Mouse (Mus musculus) hindbrain, embryonic 16.5 days (tissue): ENCODE results near the gene Tmem161a. TPM values are rescaled to one million over a fixed set of nuclear protein-coding genes. Genes with fewer than 3 reads are reported as not detected.

Experiments
- ATAC-seq: fragments of 200-750 bp; cut with Nextera tagmentation; 2 replicates; pipeline ENCODE4 v1.8.0; 2017; ENCODE audit warnings: moderate TSS enrichment, moderate library complexity
- H3K27ac ChIP-seq: fragments of 300-500 bp; sonication (generic); 2 replicates; pipeline ENCODE4 v1.5.1; 2014; ENCODE audit warnings: low read depth, mild to moderate bottlenecking, control low read depth, low read length, moderate library complexity
- H3K27me3 ChIP-seq: fragments of 300-500 bp; sonication (generic); replicated peaks from 2 replicates; pipeline ENCODE4 v1.6.1; 2014; ENCODE audit warnings: low read length; ENCODE audit not compliant: control insufficient read depth, insufficient read depth
- H3K36me3 ChIP-seq: fragments of 300-500 bp; sonication (generic); 2 replicates; pipeline ENCODE4 v1.6.1; 2014; ENCODE audit warnings: mild to moderate bottlenecking, low read length, moderate library complexity, mixed read lengths; ENCODE audit not compliant: control insufficient read depth, insufficient read depth
- H3K4me1 ChIP-seq: fragments of 300-500 bp; sonication (generic); 2 replicates; pipeline ENCODE4 v1.6.1; 2014; ENCODE audit warnings: low read depth, low read length; ENCODE audit not compliant: control insufficient read depth, insufficient read depth
- H3K4me2 ChIP-seq: fragments of 300-500 bp; sonication (generic); 2 replicates; pipeline ENCODE4 v1.6.1; 2014; ENCODE audit warnings: mild to moderate bottlenecking, low read length, control low read depth, moderate library complexity
- H3K4me3 ChIP-seq: fragments of 300-500 bp; sonication (generic); 2 replicates; pipeline ENCODE4 v1.5.1; 2014; ENCODE audit warnings: mild to moderate bottlenecking, low read length, control low read depth, moderate library complexity
- H3K9ac ChIP-seq: fragments of 300-500 bp; sonication (generic); 2 replicates; pipeline ENCODE4 v1.6.1; 2014; ENCODE audit warnings: low read depth, mild to moderate bottlenecking, control low read depth, low read length, moderate library complexity
- H3K9me3 ChIP-seq: fragments of 300-500 bp; sonication (generic); 2 replicates; pipeline ENCODE4 v1.6.1; 2014; ENCODE audit warnings: mild to moderate bottlenecking, low read length, moderate library complexity; ENCODE audit not compliant: control insufficient read depth
- WGBS: fragments of 180-500 bp; shearing (Covaris S2); extraction: QIAGEN DNeasy Blood & Tissue Kit; methylation state at CpG from one replicate; pipeline ENCODE4 v1.1.7; 2014; 5-methylcytosine and 5-hydroxymethylcytosine counted together
- polyA plus RNA-seq: library from polyadenylated mRNA; unstranded; fragments of >200 nt; fragmentation: Nextera tagmentation; extraction: Ambion mirVana; gene quantifications from 2 replicates; pipeline ENCODE4 v1.2.1, GENCODE M21; 2015

Tmem161a gene
- polyA plus RNA-seq, 1 experiment from 2014 or later = 57.4 TPM

DNA sequence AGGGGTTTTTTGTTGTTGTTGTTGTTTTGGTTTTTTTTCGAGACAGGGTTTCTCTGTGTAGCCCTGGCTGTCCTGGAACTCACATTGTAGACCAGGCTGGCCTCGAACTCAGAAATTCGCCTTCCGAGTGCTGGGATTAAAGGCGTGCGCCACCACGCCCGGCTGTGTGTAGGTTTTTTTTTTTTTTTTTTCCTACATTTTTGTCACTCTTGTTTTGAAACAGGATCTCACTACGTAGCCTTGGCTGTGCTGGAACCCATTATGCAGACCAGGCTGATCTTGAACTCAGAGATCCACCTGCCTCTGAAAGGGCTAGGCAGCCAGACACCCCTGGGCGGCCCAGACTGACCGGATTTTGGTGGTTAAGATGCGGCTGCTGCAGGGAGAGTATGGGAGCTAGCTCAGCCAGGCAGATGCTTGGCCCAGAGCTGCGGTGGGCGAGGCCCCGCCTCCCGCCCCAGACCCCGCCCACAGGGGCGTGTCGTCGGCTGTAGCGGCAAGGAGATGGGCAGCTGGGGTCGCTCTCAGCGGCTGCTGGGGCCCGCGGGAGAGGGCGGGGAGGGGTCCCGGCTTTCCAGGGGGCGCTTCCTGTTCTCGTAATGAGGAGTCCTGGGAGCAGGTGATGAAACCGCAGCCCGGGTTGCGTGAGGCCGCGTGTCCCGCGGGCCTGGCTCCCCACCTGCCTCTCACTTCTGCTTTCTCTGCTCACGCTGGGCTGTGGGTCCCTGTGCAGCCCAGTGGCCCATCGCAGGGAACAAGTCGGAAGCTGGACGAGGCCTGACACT is 13.9 kb upstream of the Tmem161a start:
- WGBS = 16% methylated on average over 38 of the region's 40 CpGs
- H3K4me1 ChIP-seq = peaks cover 2% of the 10 kb centered on the region; the same call in 1 of the 2 replicates
- H3K4me3 ChIP-seq = peak overlapping the region; percentile 57
- H3K36me3 ChIP-seq = no peaks in the 10 kb centered on the region
- no peaks in the 10 kb centered on the region for H3K9me3 ChIP-seq
- H3K4me2 ChIP-seq = peak overlapping the region; percentile 77
- peak overlapping the region; percentile 23; the same call in 1 of the 2 replicates for H3K27ac ChIP-seq
- peak; percentile 96 for ATAC-seq
- H3K9ac ChIP-seq = peak overlapping the region; percentile 77
- H3K27me3 ChIP-seq = no peaks in the 10 kb centered on the region

DNA sequence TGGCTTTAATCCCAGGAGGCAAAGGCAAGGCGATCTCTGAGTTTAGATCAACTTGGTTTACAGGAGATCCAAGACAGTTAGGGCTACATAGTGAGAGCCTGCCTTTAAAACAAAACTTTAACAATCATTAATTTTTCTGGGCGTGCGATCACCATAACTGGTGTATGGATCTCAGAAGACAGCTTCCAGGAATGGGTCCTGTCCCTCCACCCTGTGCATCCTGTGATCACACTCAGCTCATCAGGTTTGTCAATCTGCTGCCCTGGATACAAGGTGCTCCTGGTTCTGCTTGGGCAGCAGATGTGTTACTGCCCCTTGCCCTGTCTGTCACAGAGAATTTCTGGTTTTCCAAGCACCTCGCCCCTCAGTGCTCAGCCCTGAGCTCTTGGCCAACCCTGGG is 12.9 kb upstream of the Tmem161a start:
- Histone ChIP-seq H3K4me3 (no peak overlapping the region), H3K4me1 (peaks cover 2% of the 10 kb centered on the region; the same call in 1 of the 2 replicates), H3K27ac (no peak overlapping the region), H3K36me3 (no peaks in the 10 kb centered on the region), H3K9ac (no peak overlapping the region), H3K27me3 (no peaks in the 10 kb centered on the region), H3K9me3 (no peaks in the 10 kb centered on the region), H3K4me2 (no peak overlapping the region)
- no peak for ATAC-seq
- WGBS = 79% methylated on average over 4 of the region's 4 CpGs

DNA sequence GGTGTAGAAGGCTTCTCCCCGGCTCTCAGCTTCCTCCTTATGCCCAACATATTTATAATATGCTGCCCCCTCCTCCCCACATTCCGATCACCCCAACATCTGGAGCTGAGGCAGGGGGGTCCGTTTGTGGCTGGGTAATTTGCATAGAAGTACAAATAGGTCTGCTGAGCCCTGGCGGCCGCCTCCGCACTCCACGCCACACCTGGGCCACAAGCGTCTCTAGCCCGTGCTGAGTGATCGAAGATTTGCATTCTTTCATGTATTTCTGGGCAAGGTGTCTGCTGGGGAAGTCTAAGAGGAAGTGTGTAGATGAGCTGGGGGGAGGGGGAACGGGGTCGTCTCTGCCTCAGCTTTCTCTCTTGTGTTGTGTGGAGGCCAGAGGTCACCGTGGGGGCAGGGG is 12.1 kb upstream of the Tmem161a start:
- Histone ChIP-seq H3K36me3 (no peaks in the 10 kb centered on the region), H3K27me3 (no peaks in the 10 kb centered on the region), H3K9ac (no peak overlapping the region), H3K9me3 (no peaks in the 10 kb centered on the region), H3K4me3 (no peak overlapping the region), H3K4me1 (peaks cover 2% of the 10 kb centered on the region; the same call in 1 of the 2 replicates), H3K27ac (no peak overlapping the region), H3K4me2 (no peak overlapping the region)
- WGBS = 66% methylated on average over 13 of the region's 13 CpGs
- no peak for ATAC-seq

DNA sequence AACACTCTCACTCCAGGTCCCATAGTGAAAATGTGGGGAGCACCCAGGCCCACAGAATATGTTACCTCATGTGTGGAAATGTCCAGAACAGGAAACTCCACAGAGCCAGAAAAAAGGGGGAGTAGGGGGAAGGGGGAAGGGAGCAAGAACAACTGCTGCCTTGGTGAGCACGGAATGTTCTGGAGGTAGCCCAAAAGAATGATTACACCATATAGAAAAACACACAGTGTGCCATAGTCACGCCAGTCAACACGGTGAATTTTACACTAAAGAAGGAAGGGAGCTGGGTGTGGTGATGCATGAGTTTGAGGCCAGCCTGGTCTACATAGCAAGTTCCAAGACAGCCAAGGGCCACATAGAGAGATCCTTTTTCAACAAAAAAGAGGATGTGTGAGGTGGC is 8.8 kb upstream of the Tmem161a start:
- H3K36me3 ChIP-seq = no peaks in the 10 kb centered on the region
- H3K9ac ChIP-seq = no peak overlapping the region
- H3K9me3 ChIP-seq = no peaks in the 10 kb centered on the region
- H3K27me3 ChIP-seq = peaks cover 7% of the 10 kb centered on the region
- H3K4me1 ChIP-seq = peaks cover 6% of the 10 kb centered on the region
- WGBS = 83% methylated on average over 3 of the region's 3 CpGs
- H3K27ac ChIP-seq = no peak overlapping the region
- H3K4me3 ChIP-seq = no peak overlapping the region
- H3K4me2 ChIP-seq = no peak overlapping the region
- ATAC-seq = no peak

DNA sequence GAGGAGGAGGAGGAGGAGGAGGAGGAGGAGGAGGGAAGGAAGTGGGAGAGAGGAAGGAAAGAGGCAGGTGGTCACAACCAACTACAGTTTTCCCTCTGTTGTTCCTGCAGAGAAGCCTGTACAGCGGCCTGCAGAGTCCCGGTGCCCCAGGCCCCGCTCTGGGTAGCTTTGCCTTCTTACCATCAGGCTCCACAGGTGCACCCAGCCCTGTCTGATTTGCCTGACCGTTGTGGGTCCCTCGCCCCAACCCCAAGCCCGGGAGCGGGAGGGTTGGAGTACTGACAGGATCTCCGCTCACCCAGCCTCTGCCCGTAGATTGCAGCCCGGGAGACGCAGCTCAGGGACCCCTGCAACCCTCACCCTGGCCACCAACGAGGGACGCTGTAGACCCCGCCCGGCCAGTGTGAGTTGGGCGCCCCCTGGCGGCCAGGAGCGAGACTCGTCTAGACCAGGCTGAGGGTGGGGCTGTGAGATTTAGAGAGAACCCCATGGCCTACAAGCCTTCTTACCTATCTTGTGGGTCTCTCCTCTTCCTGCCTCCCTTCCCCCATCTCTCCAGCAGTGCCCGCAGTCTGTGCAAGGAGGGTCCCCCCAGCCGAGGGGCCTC is 5.5 kb upstream of the Tmem161a start:
- WGBS = under 1% methylated on average over 18 of the region's 21 CpGs
- Histone ChIP-seq H3K9ac (peak overlapping the region; percentile 64), H3K9me3 (no peaks in the 10 kb centered on the region), H3K4me1 (peaks cover 4% of the 10 kb centered on the region), H3K4me2 (peak overlapping the region; percentile 65), H3K36me3 (no peaks in the 10 kb centered on the region), H3K4me3 (peak overlapping the region; percentile 33), H3K27me3 (peaks cover 7% of the 10 kb centered on the region), H3K27ac (no peak overlapping the region)
- ATAC-seq = peak; percentile 81

DNA sequence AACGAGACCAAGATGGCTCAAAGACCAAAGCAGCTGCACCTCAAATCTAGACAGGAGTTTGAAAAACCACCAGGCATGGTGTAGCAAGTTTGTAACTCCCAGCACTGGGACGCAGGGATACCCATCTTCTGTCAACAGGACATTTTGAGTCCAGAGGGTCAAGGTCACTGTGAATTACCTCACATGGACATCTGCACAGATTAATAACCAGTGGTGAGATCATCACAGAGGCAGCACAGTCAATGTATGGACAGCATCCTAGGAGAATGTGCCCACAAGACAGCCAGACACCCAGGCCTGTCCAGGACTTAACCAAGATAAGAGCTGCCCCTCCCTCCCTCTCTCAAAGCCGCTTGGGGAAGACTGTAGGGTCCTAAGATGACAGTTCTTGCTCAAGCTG is 2.0 kb upstream of the Tmem161a start:
- no peak overlapping the region for H3K4me3 ChIP-seq
- H3K27me3 ChIP-seq = peaks cover 7% of the 10 kb centered on the region
- H3K27ac ChIP-seq = no peak overlapping the region
- H3K4me2 ChIP-seq = no peak overlapping the region
- no peak for ATAC-seq
- WGBS = 82% methylated on average over 3 of the region's 3 CpGs
- no peaks in the 10 kb centered on the region for H3K9me3 ChIP-seq
- H3K36me3 ChIP-seq = no peaks in the 10 kb centered on the region
- no peak overlapping the region for H3K9ac ChIP-seq
- peaks cover 6% of the 10 kb centered on the region for H3K4me1 ChIP-seq

DNA sequence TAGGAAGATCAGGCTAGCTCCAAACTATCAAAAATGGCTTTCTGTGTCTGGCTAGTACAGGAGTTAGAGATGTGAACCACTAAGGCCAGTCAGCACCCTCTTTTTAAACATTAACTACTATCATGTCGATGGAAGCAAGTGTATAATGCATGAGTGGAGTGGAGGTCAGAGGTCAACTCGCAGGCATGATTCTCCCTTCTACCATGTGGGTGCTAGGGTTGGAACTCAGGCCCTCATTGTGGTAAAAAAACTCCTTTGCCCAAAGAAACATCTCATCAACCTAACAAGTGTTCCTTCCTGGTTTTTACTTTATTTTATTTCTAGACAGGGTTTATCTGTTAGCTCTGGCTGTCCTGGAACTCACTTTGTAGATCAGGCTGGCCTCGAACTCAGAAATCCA is 1.4 kb upstream of the Tmem161a start:
- Histone ChIP-seq H3K36me3 (no peaks in the 10 kb centered on the region), H3K27ac (no peak overlapping the region), H3K9ac (no peak overlapping the region), H3K4me1 (peaks cover 6% of the 10 kb centered on the region), H3K9me3 (no peaks in the 10 kb centered on the region), H3K4me3 (no peak overlapping the region), H3K27me3 (peaks cover 7% of the 10 kb centered on the region), H3K4me2 (no peak overlapping the region)
- no peak for ATAC-seq
- WGBS = 76% methylated on average over 3 of the region's 3 CpGs

DNA sequence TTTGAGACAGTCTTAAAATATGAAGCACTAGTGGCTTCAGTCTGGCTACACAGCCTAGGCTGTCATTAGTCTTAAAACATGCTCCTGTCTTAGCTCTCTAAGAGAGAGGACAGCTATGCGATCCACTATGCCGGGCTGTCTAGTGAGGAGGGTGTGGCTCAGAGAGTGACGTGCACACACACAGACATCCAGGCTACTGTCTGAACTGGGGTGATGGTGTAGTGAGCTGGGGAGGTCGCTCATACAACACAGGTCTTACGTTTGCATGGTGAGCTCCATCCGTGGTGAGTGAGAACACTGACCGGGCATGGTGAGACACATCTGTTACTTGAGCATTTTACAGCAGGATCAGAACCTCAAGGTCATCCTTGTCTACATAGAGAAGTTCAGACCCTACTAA is 916 bp upstream of the Tmem161a start:
- Histone ChIP-seq H3K4me1 (peaks cover 6% of the 10 kb centered on the region), H3K36me3 (no peaks in the 10 kb centered on the region), H3K4me2 (no peak overlapping the region), H3K4me3 (no peak overlapping the region), H3K27ac (no peak overlapping the region), H3K9me3 (no peaks in the 10 kb centered on the region), H3K9ac (no peak overlapping the region), H3K27me3 (peaks cover 7% of the 10 kb centered on the region)
- no peak for ATAC-seq
- WGBS = 91% methylated on average over 7 of the region's 7 CpGs

DNA sequence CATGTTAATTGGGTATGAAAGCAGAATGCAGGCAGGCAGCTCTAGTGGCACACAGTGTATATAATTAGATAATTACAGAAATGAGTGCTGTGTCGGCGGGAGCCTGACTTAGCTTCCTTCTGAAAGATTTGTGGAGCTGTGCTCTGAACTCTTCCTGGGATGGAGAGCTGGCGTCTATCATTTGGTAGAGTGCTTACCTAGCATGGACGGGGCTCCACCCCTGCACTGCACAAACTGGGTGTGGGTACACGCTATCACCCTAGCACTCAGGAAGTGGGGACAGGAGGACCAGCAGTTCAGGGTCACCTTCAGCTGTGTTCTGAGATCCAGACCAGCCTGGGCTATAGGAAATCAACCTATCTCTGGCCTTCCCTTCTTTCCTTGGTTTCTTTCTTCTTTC is 1.2 kb downstream of the Tmem161a start:
- Histone ChIP-seq H3K27ac (no peak overlapping the region), H3K27me3 (no peaks in the 10 kb centered on the region), H3K4me2 (no peak overlapping the region), H3K9me3 (no peaks in the 10 kb centered on the region), H3K36me3 (peaks cover 7% of the 10 kb centered on the region), H3K4me1 (peaks cover 3% of the 10 kb centered on the region), H3K4me3 (no peak overlapping the region), H3K9ac (no peak overlapping the region)
- ATAC-seq = no peak
- WGBS = 90% methylated on average over 5 of the region's 5 CpGs
